Mouse (Mus musculus): ENCODE data around the gene Myo1e.

Myo1e gene

DNA sequence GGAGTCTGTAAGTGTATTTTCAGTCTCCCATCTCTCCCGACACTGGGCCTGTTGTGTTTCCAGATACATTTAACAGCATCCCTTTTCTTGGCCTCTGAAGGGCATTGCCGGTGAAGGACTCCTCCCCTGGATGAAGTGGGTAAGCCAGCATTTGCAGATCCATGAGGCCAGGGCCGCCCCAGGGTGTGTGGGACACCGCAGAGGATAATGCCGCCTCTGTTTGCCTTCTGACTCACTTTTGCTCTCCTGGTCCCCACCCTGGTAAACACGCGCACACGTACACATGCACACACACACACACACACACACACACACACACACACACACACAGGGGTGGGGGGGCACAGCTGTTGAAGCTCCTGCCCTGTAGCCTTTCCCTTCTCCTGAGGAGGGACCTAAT lies 74.3 kb downstream of the Myo1e start:
- DNase-seq (ENCODE audit: extremely low spot score, low spot score) = no peak

DNA sequence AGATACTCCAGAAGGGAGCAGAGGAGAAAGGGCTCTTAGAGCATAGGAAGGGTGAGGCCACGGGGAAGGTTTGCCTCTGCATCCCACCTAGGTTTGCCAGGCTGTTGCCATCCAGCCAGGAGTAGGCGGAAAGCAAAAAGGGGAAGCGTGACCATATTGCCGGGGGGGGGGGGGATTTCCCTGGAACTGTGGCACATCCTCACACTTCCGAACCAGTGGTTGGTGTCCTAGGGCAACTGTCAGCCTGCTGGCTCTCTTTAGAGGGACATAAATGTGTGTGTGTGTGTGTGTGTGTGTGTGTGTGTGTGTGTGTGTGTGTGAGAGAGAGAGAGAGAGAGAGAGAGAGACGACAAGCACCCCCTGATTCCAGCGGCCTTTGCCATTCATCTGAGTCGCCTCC lies 75.0 kb downstream of the Myo1e start:
- DNase-seq (ENCODE audit: extremely low spot score, low spot score) = no peak

DNA sequence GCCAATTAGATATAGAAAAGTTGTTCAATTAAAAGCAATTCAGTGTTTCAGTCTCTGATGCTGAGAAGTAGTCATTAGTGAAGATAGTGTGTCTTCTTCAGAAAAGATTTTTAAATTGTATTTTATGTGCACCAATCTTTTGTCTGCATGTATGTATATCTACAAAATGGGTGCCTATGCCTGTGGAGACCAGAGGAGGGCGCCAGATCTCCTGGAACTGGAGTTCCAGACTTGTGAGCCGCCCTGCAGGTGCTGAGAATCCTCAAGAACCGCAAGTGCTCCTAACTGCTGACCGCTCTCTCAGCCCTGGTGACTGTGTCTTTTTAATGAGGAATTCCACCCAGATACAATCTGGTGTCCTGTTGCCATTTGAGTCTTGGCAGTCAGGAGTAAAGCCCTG lies 76.0 kb downstream of the Myo1e start:
- no peak for DNase-seq (ENCODE audit: extremely low spot score, low spot score)

GRCm38 (mm10) chr9:70284584-70285140 lies 77.5 kb downstream of the Myo1e start:
- DNase-seq (ENCODE audit: extremely low spot score, low spot score) = no peak

DNA sequence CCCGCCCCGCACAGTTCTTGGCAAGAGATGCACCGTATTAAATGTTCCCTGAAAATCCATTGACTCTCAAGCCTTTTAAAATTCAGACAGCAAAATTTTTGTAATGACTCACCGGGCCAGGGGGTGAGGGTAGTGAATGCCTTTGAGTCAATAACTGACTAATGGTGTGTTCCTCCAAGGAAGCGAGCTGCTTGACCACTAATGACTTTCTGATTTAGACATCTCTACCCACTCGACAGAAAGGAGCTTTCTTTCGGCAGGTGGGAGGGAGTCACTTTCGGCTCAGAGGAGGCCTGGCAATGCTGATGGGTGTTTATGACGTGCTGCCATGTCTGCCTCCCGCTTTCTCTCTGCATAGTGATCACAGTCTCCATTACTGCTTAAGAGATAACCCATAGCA lies 83.6 kb downstream of the Myo1e start:
- no peak for DNase-seq (ENCODE audit: extremely low spot score, low spot score)

- no peak for DNase-seq (ENCODE audit: extremely low spot score, low spot score)
Observed at GRCm38 (mm10) chr9:70296916-70297315, 89.8 kb downstream of the Myo1e start.

DNA sequence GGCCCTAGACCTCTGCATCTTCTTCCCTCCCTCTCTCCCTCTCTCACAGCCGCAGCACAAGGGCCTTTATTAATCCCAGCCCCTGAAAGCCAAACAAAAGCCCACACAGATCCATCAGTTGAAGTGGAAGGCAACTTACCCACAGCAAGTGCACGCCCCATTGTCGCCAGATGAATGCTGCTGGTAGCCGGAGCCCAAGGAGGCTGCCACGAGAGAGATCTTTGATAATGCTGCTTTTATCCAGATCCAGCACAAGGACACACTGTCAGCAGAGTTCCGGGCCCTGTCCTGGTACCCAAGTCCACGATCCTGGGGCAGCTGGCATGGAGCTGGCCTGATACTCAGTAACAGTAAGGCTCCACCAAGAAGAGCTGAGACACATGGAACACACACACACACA lies 91.1 kb downstream of the Myo1e start:
- peak; percentile 35 for DNase-seq (ENCODE audit: extremely low spot score, low spot score)

- DNase-seq (ENCODE audit: extremely low spot score, low spot score) = no peak
Observed at GRCm38 (mm10) chr9:70300705-70301104, 93.6 kb downstream of the Myo1e start.

DNA sequence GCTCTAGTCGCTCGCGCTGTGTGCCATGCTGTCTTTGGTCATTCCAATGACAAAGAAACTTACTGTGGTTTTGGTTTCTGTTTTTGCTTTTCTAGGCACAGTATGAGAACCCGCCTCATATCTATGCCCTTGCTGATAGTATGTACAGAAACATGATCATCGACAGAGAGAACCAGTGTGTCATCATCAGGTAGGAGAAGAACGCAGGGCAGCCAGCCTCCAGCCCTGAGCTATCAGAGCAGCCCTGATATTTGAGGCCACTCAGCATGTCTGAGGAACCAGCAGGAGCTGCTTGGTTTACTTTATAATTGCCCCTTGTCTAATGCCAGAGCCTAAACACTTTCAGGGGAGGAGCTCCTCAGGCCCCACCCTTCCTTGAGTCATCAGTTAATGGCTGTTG lies 94.4 kb downstream of the Myo1e start:
- DNase-seq (ENCODE audit: extremely low spot score, low spot score) = no peak

DNA sequence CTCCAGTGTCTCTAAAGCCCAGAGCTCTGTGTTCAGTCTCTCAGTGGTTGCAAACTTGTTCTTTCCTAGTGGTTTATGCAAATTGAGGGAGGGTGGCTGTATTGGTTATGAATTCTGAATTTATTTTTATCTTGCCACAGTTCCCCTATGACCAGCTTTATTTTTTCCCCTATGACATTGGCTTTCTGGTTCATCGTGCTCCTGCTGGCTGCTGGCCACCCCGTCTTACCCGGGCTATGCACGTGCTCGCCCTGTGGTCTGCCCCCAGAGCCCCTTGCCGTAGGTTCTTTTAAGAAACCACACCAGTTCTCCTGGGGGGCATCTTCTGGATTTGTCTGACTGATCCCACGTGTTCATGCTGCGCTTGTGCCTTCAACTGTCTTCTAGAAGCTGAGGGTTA lies 97.8 kb downstream of the Myo1e start:
- no peak for DNase-seq (ENCODE audit: extremely low spot score, low spot score)

DNA sequence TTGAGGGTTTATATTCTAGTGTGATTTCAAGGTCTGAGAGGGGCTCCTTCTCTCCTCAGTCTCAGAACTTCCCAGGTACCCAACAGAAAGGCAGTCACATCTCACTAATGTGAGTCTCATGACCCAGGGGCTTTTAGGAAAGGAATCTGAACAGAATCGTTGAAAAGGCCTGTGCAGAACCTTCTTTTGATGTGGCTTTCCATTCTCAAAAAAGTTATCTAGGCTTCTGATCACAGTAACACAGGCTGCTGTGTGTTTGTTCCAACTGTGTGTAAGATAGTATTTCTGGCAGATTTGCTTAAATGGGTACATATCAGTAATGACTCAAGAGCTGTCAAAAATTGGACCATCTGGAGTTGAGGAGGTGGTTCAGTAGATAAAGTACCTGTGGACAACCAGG lies 102.9 kb downstream of the Myo1e start:
- no peak for DNase-seq (ENCODE audit: extremely low spot score, low spot score)

- DNase-seq (ENCODE audit: extremely low spot score, low spot score) = no peak
Observed at GRCm38 (mm10) chr9:70314019-70314418, 106.9 kb downstream of the Myo1e start.

DNA sequence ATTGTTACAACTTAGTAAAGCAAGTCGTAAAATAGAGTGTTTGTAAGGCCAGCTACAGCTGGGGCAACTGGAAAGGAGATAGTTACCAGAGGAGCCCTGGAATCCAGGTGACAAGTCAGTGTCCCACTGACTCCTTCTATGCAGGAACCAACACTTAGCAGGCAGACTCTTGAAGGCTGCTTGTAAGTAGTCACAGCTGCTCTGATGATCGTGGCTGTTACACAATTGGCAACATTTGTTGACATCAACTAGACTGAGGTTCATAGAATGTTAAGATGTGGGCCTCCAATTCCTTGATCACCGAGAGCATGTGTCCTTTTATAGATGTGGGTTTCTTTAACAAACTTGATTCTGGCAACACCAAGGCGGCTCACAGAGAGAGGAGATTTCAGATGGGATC lies 108.0 kb downstream of the Myo1e start:
- DNase-seq (ENCODE audit: extremely low spot score, low spot score) = no peak

DNA sequence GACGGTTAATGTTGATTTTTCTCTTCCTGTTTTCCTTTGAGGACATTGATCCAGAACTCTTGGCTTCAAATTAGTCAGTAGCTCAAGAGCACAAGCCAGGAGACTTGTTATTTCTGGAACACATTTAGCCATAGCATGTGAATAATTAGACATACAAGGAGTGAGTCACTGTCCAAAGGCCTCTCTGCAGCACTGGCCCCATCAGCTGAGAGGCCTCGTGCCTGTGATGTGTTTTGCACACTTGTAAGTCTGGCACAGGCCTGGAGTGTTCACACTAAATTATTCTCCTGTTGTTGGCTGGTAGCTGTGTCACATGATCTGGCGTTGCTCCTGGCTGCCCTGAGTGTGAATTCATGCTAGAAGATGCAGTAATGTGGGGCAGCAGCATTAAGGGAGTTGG lies 111.5 kb downstream of the Myo1e start:
- DNase-seq (ENCODE audit: extremely low spot score, low spot score) = no peak

- DNase-seq (ENCODE audit: extremely low spot score, low spot score) = no peak
Observed at GRCm38 (mm10) chr9:70324336-70324735, 117.2 kb downstream of the Myo1e start.

DNA sequence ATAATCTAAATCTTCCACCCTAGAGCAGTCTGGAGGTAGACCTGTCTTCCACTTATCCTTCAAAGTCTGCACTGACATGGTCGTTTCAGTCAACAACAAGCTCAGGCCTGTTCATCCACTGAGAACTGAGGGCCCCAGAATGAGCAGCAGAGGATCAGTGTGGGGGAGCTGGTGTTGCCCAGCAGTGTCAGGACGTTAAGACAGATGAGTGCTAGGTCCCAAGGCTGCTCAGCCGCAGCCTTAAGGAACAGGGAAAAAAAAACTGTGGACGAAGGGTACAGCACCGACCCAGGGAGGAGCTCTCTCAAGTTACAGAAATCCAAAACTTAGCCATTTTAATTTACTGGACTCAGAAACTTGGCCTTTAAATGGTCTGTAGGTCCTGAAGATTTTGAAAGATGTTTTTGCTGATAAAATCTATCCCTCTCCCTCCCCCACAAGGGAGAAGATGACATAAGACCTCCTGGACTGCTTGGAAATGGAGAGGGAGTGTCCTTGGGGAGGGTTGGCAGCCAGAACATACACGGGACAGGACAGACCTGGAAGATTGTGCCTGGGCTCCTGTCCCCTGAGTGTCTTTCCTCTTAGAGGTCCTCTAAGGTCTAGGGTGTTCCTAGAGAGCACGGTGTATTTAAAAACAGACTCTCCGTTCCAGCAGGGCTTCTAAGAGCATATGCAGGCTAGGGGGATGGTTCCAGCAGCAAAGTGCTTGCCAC lies 118.9 kb downstream of the Myo1e start:
- no peak for DNase-seq (ENCODE audit: extremely low spot score, low spot score)

DNA sequence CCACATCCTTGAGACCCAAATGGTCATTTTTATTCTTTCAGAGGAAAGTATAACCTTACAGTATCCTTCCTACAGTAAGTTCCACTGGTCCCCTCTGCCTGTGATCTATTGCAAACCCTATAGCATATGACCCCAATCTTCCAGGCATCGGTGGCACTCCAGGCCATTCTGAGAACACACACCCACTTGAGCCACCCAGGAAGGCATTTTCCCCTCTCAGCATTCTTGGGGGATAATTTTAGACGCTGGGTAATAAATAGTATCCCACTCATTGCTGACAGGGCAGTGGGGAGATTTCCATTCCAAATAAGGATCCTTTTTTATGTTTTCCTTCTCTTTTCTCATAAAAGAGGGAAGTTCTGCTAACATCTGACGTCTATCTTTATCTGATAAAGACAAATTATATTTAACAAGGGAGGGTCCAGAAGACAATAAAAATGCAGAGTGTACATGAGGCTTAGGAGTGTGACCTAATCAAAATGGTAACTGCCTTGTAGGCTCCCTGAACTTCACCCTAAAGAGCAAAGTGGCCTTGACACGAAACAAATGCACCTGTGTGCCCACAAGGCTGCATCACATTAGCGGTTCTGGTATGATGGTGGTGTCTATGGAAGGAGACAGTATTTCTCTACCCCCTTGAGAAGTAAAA lies 121.2 kb downstream of the Myo1e start:
- no peak for DNase-seq (ENCODE audit: extremely low spot score, low spot score)

DNA sequence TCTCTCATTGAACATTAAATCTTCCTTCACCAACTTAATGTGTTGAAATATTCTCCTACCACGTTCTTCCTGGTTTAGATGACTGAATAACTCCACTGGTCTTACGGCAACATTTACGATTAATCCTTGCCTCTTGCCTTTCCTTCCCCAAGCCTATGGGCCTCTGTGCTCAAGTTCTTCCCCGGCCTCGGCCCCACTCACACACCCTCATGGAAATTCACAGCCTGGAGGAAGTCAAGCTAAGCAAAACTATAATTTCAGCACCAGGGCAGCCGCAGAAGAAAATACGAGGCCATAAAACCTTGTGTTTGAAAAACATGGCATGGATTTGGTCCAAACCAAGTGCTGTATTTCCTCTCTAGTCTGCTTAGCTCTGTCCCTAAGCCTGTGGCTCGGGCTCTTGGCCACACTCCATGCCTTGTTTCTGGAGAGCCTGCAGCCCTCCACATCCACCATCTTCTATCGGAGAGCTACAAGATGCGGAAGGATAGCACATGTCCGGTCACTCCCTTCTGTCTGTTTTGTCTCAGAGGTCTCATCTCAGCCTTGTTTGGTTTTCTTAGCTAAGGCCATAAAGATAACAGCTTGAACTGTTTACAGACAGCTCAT lies 124.7 kb downstream of the Myo1e start:
- no peak for DNase-seq (ENCODE audit: extremely low spot score, low spot score)

GRCm38 (mm10) chr9:70338391-70338790 lies 131.2 kb downstream of the Myo1e start:
- DNase-seq (ENCODE audit: extremely low spot score, low spot score) = no peak

DNA sequence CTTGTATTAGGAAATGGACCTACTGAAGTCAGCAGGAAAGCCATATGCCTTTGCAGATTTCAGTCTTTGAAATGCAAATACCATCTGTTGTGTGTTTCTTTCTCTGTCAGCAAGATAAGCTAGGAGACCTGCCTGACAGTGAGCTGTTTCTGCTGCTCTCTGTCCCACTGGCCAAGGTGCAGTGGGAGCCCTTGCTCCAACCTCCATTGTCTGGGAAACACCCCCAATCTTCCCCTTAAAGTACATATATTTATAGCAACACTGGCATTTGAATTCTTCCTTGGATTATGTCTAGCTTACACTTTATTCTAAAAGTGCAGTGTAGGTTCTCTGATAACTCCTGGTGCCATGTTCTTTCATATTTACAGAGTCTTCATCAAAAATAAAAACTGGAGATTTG lies 131.7 kb downstream of the Myo1e start:
- no peak for DNase-seq (ENCODE audit: extremely low spot score, low spot score)

- DNase-seq (ENCODE audit: extremely low spot score, low spot score) = no peak
Observed at GRCm38 (mm10) chr9:70349274-70349673, 142.1 kb downstream of the Myo1e start.

GRCm38 (mm10) chr9:70351570-70352277 lies 144.6 kb downstream of the Myo1e start:
- DNase-seq (ENCODE audit: extremely low spot score, low spot score) = no peak

Measured in neural tube, embryonic 10.5 days (tissue).